Mouse (Mus musculus): ENCODE measurements at regions not wholly inside any gene's neighbourhood (a gene's known extent, or its start where the extent isn't known, plus 50 kb on each side); places are given as distances from the start of the nearest gene placed in this dataset.

GRCm38 (mm10) chr9:26060834-26061233 lies 579.5 kb downstream of the Eepd1 start:
- Histone ChIP-seq H3K9me3 (replicated peaks; ENCODE audit: control insufficient read depth, low read length) (no peaks in the 10 kb centered on the region), H3K4me2 (ENCODE audit: low read depth, low read length) (no peak overlapping the region), H3K27ac (replicated peaks; ENCODE audit: low read depth, low read length) (no peak overlapping the region), H3K36me3 (replicated peaks; ENCODE audit: control insufficient read depth, insufficient read depth, low read depth, low read length) (no peaks in the 10 kb centered on the region), H3K9ac (replicated peaks; ENCODE audit: low read length) (no peak overlapping the region), H3K27me3 (ENCODE audit: control insufficient read depth, insufficient read depth, low read length) (no peaks in the 10 kb centered on the region), H3K4me1 (ENCODE audit: control insufficient read depth, insufficient read depth, low read length) (no peaks in the 10 kb centered on the region), H3K4me3 (ENCODE audit: low read depth, low read length) (no peak overlapping the region)
- no peak for DNase-seq (ENCODE audit: low spot score)
- ATAC-seq (replicated peaks; ENCODE audit: insufficient number of reproducible peaks, low FRiP score, low TSS enrichment, low read depth), result no peak

GRCm38 (mm10) chr9:26077057-26077456 lies 595.7 kb downstream of the Eepd1 start:
- Histone ChIP-seq H3K9ac (replicated peaks; ENCODE audit: low read length) (no peak overlapping the region), H3K4me1 (ENCODE audit: control insufficient read depth, insufficient read depth, low read length) (no peaks in the 10 kb centered on the region), H3K4me3 (ENCODE audit: low read depth, low read length) (no peak overlapping the region), H3K27ac (replicated peaks; ENCODE audit: low read depth, low read length) (no peak overlapping the region), H3K36me3 (replicated peaks; ENCODE audit: control insufficient read depth, insufficient read depth, low read depth, low read length) (no peaks in the 10 kb centered on the region), H3K27me3 (ENCODE audit: control insufficient read depth, insufficient read depth, low read length) (no peaks in the 10 kb centered on the region), H3K9me3 (replicated peaks; ENCODE audit: control insufficient read depth, low read length) (no peaks in the 10 kb centered on the region), H3K4me2 (ENCODE audit: low read depth, low read length) (no peak overlapping the region)
- DNase-seq (ENCODE audit: low spot score), result no peak
- ATAC-seq (replicated peaks; ENCODE audit: insufficient number of reproducible peaks, low FRiP score, low TSS enrichment, low read depth), result no peak
- 87% methylated on average over 2 of the region's 2 CpGs for WGBS

DNA sequence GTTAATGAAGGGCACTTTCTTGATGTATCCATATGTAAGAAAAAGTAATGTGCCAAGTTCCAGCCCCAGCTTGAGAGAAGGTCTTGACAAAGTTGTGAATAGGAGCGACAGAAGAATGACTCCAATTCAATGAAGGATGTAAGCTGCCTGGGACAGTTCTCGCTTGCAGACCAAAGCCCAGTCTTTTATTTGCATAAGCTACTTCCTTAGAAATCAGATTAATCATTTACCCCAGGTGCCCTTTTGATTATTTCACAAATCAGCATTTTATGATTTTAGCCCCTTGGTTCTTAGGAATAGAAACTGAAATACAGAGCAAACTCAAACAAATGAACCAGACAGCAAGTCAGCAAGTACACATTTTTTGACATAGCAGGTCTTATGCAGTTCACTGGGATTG lies 605.2 kb downstream of the Eepd1 start:
- WGBS, result 65% methylated on average over 2 of the region's 2 CpGs
- no peak overlapping the region for H3K9ac ChIP-seq (replicated peaks; ENCODE audit: low read length)
- H3K4me1 ChIP-seq (ENCODE audit: control insufficient read depth, insufficient read depth, low read length), result no peaks in the 10 kb centered on the region
- no peaks in the 10 kb centered on the region for H3K9me3 ChIP-seq (replicated peaks; ENCODE audit: control insufficient read depth, low read length)
- H3K36me3 ChIP-seq (replicated peaks; ENCODE audit: control insufficient read depth, insufficient read depth, low read depth, low read length), result no peaks in the 10 kb centered on the region
- ATAC-seq (replicated peaks; ENCODE audit: insufficient number of reproducible peaks, low FRiP score, low TSS enrichment, low read depth) (no peak), DNase-seq (ENCODE audit: low spot score) (no peak)
- H3K4me2 ChIP-seq (ENCODE audit: low read depth, low read length), result no peak overlapping the region
- H3K27ac ChIP-seq (replicated peaks; ENCODE audit: low read depth, low read length), result no peak overlapping the region
- H3K27me3 ChIP-seq (ENCODE audit: control insufficient read depth, insufficient read depth, low read length), result no peaks in the 10 kb centered on the region
- H3K4me3 ChIP-seq (ENCODE audit: low read depth, low read length), result no peak overlapping the region

- ATAC-seq (replicated peaks; ENCODE audit: insufficient number of reproducible peaks, low FRiP score, low TSS enrichment, low read depth), result no peak
- Histone ChIP-seq H3K27me3 (ENCODE audit: control insufficient read depth, insufficient read depth, low read length) (no peaks in the 10 kb centered on the region), H3K4me1 (ENCODE audit: control insufficient read depth, insufficient read depth, low read length) (no peaks in the 10 kb centered on the region), H3K4me2 (ENCODE audit: low read depth, low read length) (no peak overlapping the region), H3K36me3 (replicated peaks; ENCODE audit: control insufficient read depth, insufficient read depth, low read depth, low read length) (no peaks in the 10 kb centered on the region), H3K4me3 (ENCODE audit: low read depth, low read length) (no peak overlapping the region), H3K27ac (replicated peaks; ENCODE audit: low read depth, low read length) (no peak overlapping the region), H3K9ac (replicated peaks; ENCODE audit: low read length) (no peak overlapping the region), H3K9me3 (replicated peaks; ENCODE audit: control insufficient read depth, low read length) (no peaks in the 10 kb centered on the region)
- WGBS, result 77% methylated on average over 10 of the region's 10 CpGs
- DNase-seq (ENCODE audit: low spot score), result peak; percentile 0
Observed at GRCm38 (mm10) chr9:26092061-26092687, 610.8 kb downstream of the Eepd1 start.

GRCm38 (mm10) chr9:26104136-26104535 lies 622.8 kb downstream of the Eepd1 start:
- no peak for ATAC-seq (replicated peaks; ENCODE audit: insufficient number of reproducible peaks, low FRiP score, low TSS enrichment, low read depth)
- H3K4me2 ChIP-seq (ENCODE audit: low read depth, low read length), result no peak overlapping the region
- H3K9me3 ChIP-seq (replicated peaks; ENCODE audit: control insufficient read depth, low read length), result no peaks in the 10 kb centered on the region
- H3K4me3 ChIP-seq (ENCODE audit: low read depth, low read length), result no peak overlapping the region
- no peaks in the 10 kb centered on the region for H3K27me3 ChIP-seq (ENCODE audit: control insufficient read depth, insufficient read depth, low read length)
- DNase-seq (ENCODE audit: low spot score), result no peak
- H3K27ac ChIP-seq (replicated peaks; ENCODE audit: low read depth, low read length), result no peak overlapping the region
- H3K36me3 ChIP-seq (replicated peaks; ENCODE audit: control insufficient read depth, insufficient read depth, low read depth, low read length), result no peaks in the 10 kb centered on the region
- 61% methylated on average over 4 of the region's 4 CpGs for WGBS
- H3K4me1 ChIP-seq (ENCODE audit: control insufficient read depth, insufficient read depth, low read length), result no peaks in the 10 kb centered on the region
- no peak overlapping the region for H3K9ac ChIP-seq (replicated peaks; ENCODE audit: low read length)

- H3K9me3 ChIP-seq (replicated peaks; ENCODE audit: control insufficient read depth, low read length), result no peaks in the 10 kb centered on the region
- no peak for ATAC-seq (replicated peaks; ENCODE audit: insufficient number of reproducible peaks, low FRiP score, low TSS enrichment, low read depth)
- H3K27me3 ChIP-seq (ENCODE audit: control insufficient read depth, insufficient read depth, low read length), result no peaks in the 10 kb centered on the region
- H3K9ac ChIP-seq (replicated peaks; ENCODE audit: low read length), result no peak overlapping the region
- H3K4me3 ChIP-seq (ENCODE audit: low read depth, low read length), result no peak overlapping the region
- H3K4me1 ChIP-seq (ENCODE audit: control insufficient read depth, insufficient read depth, low read length), result no peaks in the 10 kb centered on the region
- no peak overlapping the region for H3K4me2 ChIP-seq (ENCODE audit: low read depth, low read length)
- no peaks in the 10 kb centered on the region for H3K36me3 ChIP-seq (replicated peaks; ENCODE audit: control insufficient read depth, insufficient read depth, low read depth, low read length)
- 98% methylated on average over 2 of the region's 2 CpGs for WGBS
- H3K27ac ChIP-seq (replicated peaks; ENCODE audit: low read depth, low read length), result no peak overlapping the region
- no peak for DNase-seq (ENCODE audit: low spot score)
Observed at GRCm38 (mm10) chr9:26121986-26122385, 611.5 kb upstream of the B3gat1 start.

GRCm38 (mm10) chr9:26134587-26134986 lies 598.9 kb upstream of the B3gat1 start:
- H3K36me3 ChIP-seq (replicated peaks; ENCODE audit: control insufficient read depth, insufficient read depth, low read depth, low read length), result no peaks in the 10 kb centered on the region
- no peak overlapping the region for H3K4me2 ChIP-seq (ENCODE audit: low read depth, low read length)
- no peaks in the 10 kb centered on the region for H3K4me1 ChIP-seq (ENCODE audit: control insufficient read depth, insufficient read depth, low read length)
- H3K27me3 ChIP-seq (ENCODE audit: control insufficient read depth, insufficient read depth, low read length), result no peaks in the 10 kb centered on the region
- DNase-seq (ENCODE audit: low spot score) (no peak), ATAC-seq (replicated peaks; ENCODE audit: insufficient number of reproducible peaks, low FRiP score, low TSS enrichment, low read depth) (no peak)
- no peak overlapping the region for H3K4me3 ChIP-seq (ENCODE audit: low read depth, low read length)
- no peak overlapping the region for H3K9ac ChIP-seq (replicated peaks; ENCODE audit: low read length)
- WGBS, result 90% methylated on average over 2 of the region's 2 CpGs
- no peaks in the 10 kb centered on the region for H3K9me3 ChIP-seq (replicated peaks; ENCODE audit: control insufficient read depth, low read length)
- no peak overlapping the region for H3K27ac ChIP-seq (replicated peaks; ENCODE audit: low read depth, low read length)
